Mouse (Mus musculus): Measurements from ENCODE around the gene Spata31d1a. TPM values are rescaled to one million over a fixed set of nuclear protein-coding genes. Genes with fewer than 3 reads are reported as not detected.

Gene Spata31d1a
- polyA plus RNA-seq, 1 experiment from 2014 or later, result 0.05 TPM

- Histone ChIP-seq H3K27me3 (0 out of 2 replicates have a peak, but pooled peaks cover 10% of the 10 kb centered on the region), H3K4me1 (no peaks in the 10 kb centered on the region), H3K9me3 (no peaks in the 10 kb centered on the region), H3K4me2 (replicated peaks) (no peak overlapping the region), H3K9ac (replicated peaks) (no peak overlapping the region), H3K36me3 (no peaks in the 10 kb centered on the region), H3K27ac (replicated peaks) (no peak overlapping the region), H3K4me3 (no peak overlapping the region)
- ATAC-seq (ENCODE audit: low FRiP score, low read depth), result no peak
- 94% methylated on average over 7 of the region's 7 CpGs for WGBS
Observed at GRCm38 (mm10) chr13:59695781-59696180, 14.3 kb downstream of the Spata31d1a start.

- H3K27ac ChIP-seq (replicated peaks), result no peak within 1 kb of the TSS
- H3K4me1 ChIP-seq, result no peaks in the 10 kb centered on the region
- 85% methylated on average over 3 of the region's 3 CpGs for WGBS
- no peak within 1 kb of the TSS for H3K9ac ChIP-seq (replicated peaks)
- H3K36me3 ChIP-seq, result no peaks in the 10 kb centered on the region
- no peak within 1 kb of the TSS for H3K4me2 ChIP-seq (replicated peaks)
- ATAC-seq (ENCODE audit: low FRiP score, low read depth), result no peak
- no peak within 1 kb of the TSS for H3K4me3 ChIP-seq
- no peaks in the 10 kb centered on the region for H3K9me3 ChIP-seq
- H3K27me3 ChIP-seq, result 0 out of 2 replicates have a peak, but pooled peaks cover 10% of the 10 kb centered on the region
Observed at GRCm38 (mm10) chr13:59694008-59694407, 16.1 kb downstream of the Spata31d1a start, which contains the start of gene 4921517D22Rik. Gene 4921517D22Rik, minus strand, starts transcription at chr13:59694108.

- Histone ChIP-seq H3K4me1 (no peaks in the 10 kb centered on the region), H3K9me3 (no peaks in the 10 kb centered on the region), H3K4me2 (replicated peaks) (no peak overlapping the region), H3K27me3 (0 out of 2 replicates have a peak, but pooled peaks cover 8% of the 10 kb centered on the region), H3K9ac (replicated peaks) (no peak overlapping the region), H3K27ac (replicated peaks) (no peak overlapping the region), H3K4me3 (no peak overlapping the region), H3K36me3 (no peaks in the 10 kb centered on the region)
- no peak for ATAC-seq (ENCODE audit: low FRiP score, low read depth)
- WGBS, result 23% methylated on average over 10 of the region's 10 CpGs
Observed at GRCm38 (mm10) chr13:59691478-59691877, 18.7 kb downstream of the Spata31d1a start.

GRCm38 (mm10) chr13:59690576-59690975 is 19.6 kb downstream of the Spata31d1a start:
- Histone ChIP-seq H3K4me1 (no peaks in the 10 kb centered on the region), H3K4me3 (no peak overlapping the region), H3K4me2 (replicated peaks) (no peak overlapping the region), H3K9me3 (no peaks in the 10 kb centered on the region), H3K9ac (replicated peaks) (no peak overlapping the region), H3K27me3 (0 out of 2 replicates have a peak, but pooled peaks cover 8% of the 10 kb centered on the region), H3K36me3 (no peaks in the 10 kb centered on the region), H3K27ac (replicated peaks) (no peak overlapping the region)
- no peak for ATAC-seq (ENCODE audit: low FRiP score, low read depth)
- WGBS, result 83% methylated on average over 7 of the region's 7 CpGs

GRCm38 (mm10) chr13:59689843-59690242 is 20.3 kb downstream of the Spata31d1a start:
- WGBS, result 95% methylated on average over 3 of the region's 3 CpGs
- 0 out of 2 replicates have a peak, but pooled peaks cover 8% of the 10 kb centered on the region for H3K27me3 ChIP-seq
- H3K4me3 ChIP-seq, result no peak overlapping the region

GRCm38 (mm10) chr13:59689313-59689712 is 20.8 kb downstream of the Spata31d1a start:
- no peak overlapping the region for H3K4me3 ChIP-seq
- no peaks in the 10 kb centered on the region for H3K36me3 ChIP-seq
- WGBS, result 88% methylated on average over 9 of the region's 9 CpGs
- no peak for ATAC-seq (ENCODE audit: low FRiP score, low read depth)
- H3K4me1 ChIP-seq, result no peaks in the 10 kb centered on the region
- H3K9me3 ChIP-seq, result no peaks in the 10 kb centered on the region
- H3K27ac ChIP-seq (replicated peaks), result no peak overlapping the region
- no peak overlapping the region for H3K9ac ChIP-seq (replicated peaks)
- 0 out of 2 replicates have a peak, but pooled peaks cover 8% of the 10 kb centered on the region for H3K27me3 ChIP-seq
- H3K4me2 ChIP-seq (replicated peaks), result no peak overlapping the region

More at GRCm38 (mm10) chr13:59689843-59690242, 20.3 kb downstream of the Spata31d1a start:
- H3K4me2 ChIP-seq (replicated peaks), result no peak overlapping the region
- no peak overlapping the region for H3K9ac ChIP-seq (replicated peaks)
- ATAC-seq (ENCODE audit: low FRiP score, low read depth), result no peak
- no peak overlapping the region for H3K27ac ChIP-seq (replicated peaks)
- H3K9me3 ChIP-seq, result no peaks in the 10 kb centered on the region
- no peaks in the 10 kb centered on the region for H3K36me3 ChIP-seq
- H3K4me1 ChIP-seq, result no peaks in the 10 kb centered on the region

- no peaks in the 10 kb centered on the region for H3K9me3 ChIP-seq
- WGBS, result 69% methylated on average over 13 of the region's 13 CpGs
- no peak overlapping the region for H3K4me2 ChIP-seq (replicated peaks)
- H3K4me3 ChIP-seq, result no peak overlapping the region
- 0 out of 2 replicates have a peak, but pooled peaks cover 1% of the 10 kb centered on the region for H3K27me3 ChIP-seq
- no peak overlapping the region for H3K9ac ChIP-seq (replicated peaks)
- no peaks in the 10 kb centered on the region for H3K4me1 ChIP-seq
- H3K36me3 ChIP-seq, result no peaks in the 10 kb centered on the region
- H3K27ac ChIP-seq (replicated peaks), result no peak overlapping the region
- ATAC-seq (ENCODE audit: low FRiP score, low read depth), result no peak
Observed at GRCm38 (mm10) chr13:59688338-59688770, 21.8 kb downstream of the Spata31d1a start.

GRCm38 (mm10) chr13:59685236-59685635 is 24.9 kb downstream of the Spata31d1a start:
- Histone ChIP-seq H3K27ac (replicated peaks) (no peak overlapping the region), H3K4me3 (no peak overlapping the region), H3K36me3 (no peaks in the 10 kb centered on the region), H3K4me2 (replicated peaks) (no peak overlapping the region), H3K27me3 (0 out of 2 replicates have a peak, but pooled peaks cover 3% of the 10 kb centered on the region), H3K9ac (replicated peaks) (no peak overlapping the region), H3K9me3 (no peaks in the 10 kb centered on the region), H3K4me1 (no peaks in the 10 kb centered on the region)
- 82% methylated on average over 3 of the region's 3 CpGs for WGBS
- ATAC-seq (ENCODE audit: low FRiP score, low read depth), result no peak

GRCm38 (mm10) chr13:59682629-59683028 is 27.5 kb downstream of the Spata31d1a start:
- Histone ChIP-seq H3K9ac (replicated peaks) (no peak overlapping the region), H3K27ac (replicated peaks) (no peak overlapping the region), H3K4me2 (replicated peaks) (no peak overlapping the region), H3K4me1 (no peaks in the 10 kb centered on the region), H3K4me3 (no peak overlapping the region), H3K27me3 (0 out of 2 replicates have a peak, but pooled peaks cover 3% of the 10 kb centered on the region), H3K9me3 (no peaks in the 10 kb centered on the region), H3K36me3 (no peaks in the 10 kb centered on the region)
- WGBS, result 45% methylated on average over 7 of the region's 7 CpGs
- no peak for ATAC-seq (ENCODE audit: low FRiP score, low read depth)

- Histone ChIP-seq H3K9ac (replicated peaks) (no peak overlapping the region), H3K27me3 (0 out of 2 replicates have a peak, but pooled peaks cover 3% of the 10 kb centered on the region), H3K36me3 (no peaks in the 10 kb centered on the region), H3K4me1 (no peaks in the 10 kb centered on the region), H3K27ac (replicated peaks) (no peak overlapping the region), H3K4me2 (replicated peaks) (no peak overlapping the region), H3K9me3 (no peaks in the 10 kb centered on the region), H3K4me3 (no peak overlapping the region)
- ATAC-seq (ENCODE audit: low FRiP score, low read depth), result no peak
- WGBS, result 82% methylated on average over 4 of the region's 4 CpGs
Observed at GRCm38 (mm10) chr13:59679908-59680307, 30.2 kb downstream of the Spata31d1a start.

GRCm38 (mm10) chr13:59679306-59679705 is 30.8 kb downstream of the Spata31d1a start:
- H3K27me3 ChIP-seq, result 0 out of 2 replicates have a peak, but pooled peaks cover 3% of the 10 kb centered on the region
- WGBS, result 64% methylated on average over 4 of the region's 4 CpGs
- H3K9ac ChIP-seq (replicated peaks), result no peak overlapping the region
- no peak overlapping the region for H3K27ac ChIP-seq (replicated peaks)
- H3K4me1 ChIP-seq, result no peaks in the 10 kb centered on the region
- no peak for ATAC-seq (ENCODE audit: low FRiP score, low read depth)
- H3K4me3 ChIP-seq, result no peak overlapping the region
- H3K4me2 ChIP-seq (replicated peaks), result no peak overlapping the region
- H3K36me3 ChIP-seq, result no peaks in the 10 kb centered on the region
- no peaks in the 10 kb centered on the region for H3K9me3 ChIP-seq

- H3K27me3 ChIP-seq, result no peaks in the 10 kb centered on the region
- 0 out of 2 replicates have a peak overlapping the region, but pooled peaks have one; percentile 89 for H3K4me3 ChIP-seq
- no peak for ATAC-seq (ENCODE audit: low FRiP score, low read depth)
- 85% methylated on average over 12 of the region's 12 CpGs for WGBS
- H3K9me3 ChIP-seq, result no peaks in the 10 kb centered on the region
- H3K4me1 ChIP-seq, result peaks cover 15% of the 10 kb centered on the region
- 0 out of 2 replicates have a peak overlapping the region, but pooled peaks have one; percentile 93 for H3K27ac ChIP-seq (replicated peaks)
- H3K9ac ChIP-seq (replicated peaks), result no peak overlapping the region
- H3K36me3 ChIP-seq, result no peaks in the 10 kb centered on the region
- H3K4me2 ChIP-seq (replicated peaks), result no peak overlapping the region
Observed at GRCm38 (mm10) chr13:59676316-59677229, 33.6 kb downstream of the Spata31d1a start.

Data from midbrain, embryonic 12.5 days (tissue).